Mouse (Mus musculus) forebrain, embryonic 14.5 days (tissue): ENCODE results near the gene Zfp280c. TPM values are rescaled to one million over a fixed set of nuclear protein-coding genes. Genes with fewer than 3 reads are reported as not detected.

Experiments used
- ATAC-seq: fragments of 200-750 bp; cut with Nextera tagmentation; 2 replicates; pipeline ENCODE4 v1.8.0; 2017; ENCODE audit warnings: mild to moderate bottlenecking, moderate library complexity
- DNase-seq: peaks from one replicate; pipeline ENCODE4 v3.0.0-alpha.2; 2015; ENCODE audit warnings: low spot score
- H3K27ac ChIP-seq: fragments of 300-500 bp; sonication (generic); 2 replicates; pipeline ENCODE4 v1.5.1; 2014; ENCODE audit warnings: low read depth, mild to moderate bottlenecking, control low read depth, low read length, moderate library complexity
- H3K27me3 ChIP-seq: fragments of 300-500 bp; sonication (generic); replicated peaks from 2 replicates; pipeline ENCODE4 v1.6.1; 2014; ENCODE audit warnings: low read length, control low read depth, mixed read lengths; ENCODE audit not compliant: control insufficient read depth, insufficient read depth
- H3K36me3 ChIP-seq: fragments of 300-500 bp; sonication (generic); 2 replicates; pipeline ENCODE4 v1.6.1; 2014; ENCODE audit warnings: low read length, control low read depth; ENCODE audit not compliant: control insufficient read depth, insufficient read depth
- H3K4me1 ChIP-seq: fragments of 300-500 bp; sonication (generic); 2 replicates; pipeline ENCODE4 v1.6.1; 2014; ENCODE audit warnings: antibody characterized with exemption, low read length, control low read depth; ENCODE audit not compliant: control insufficient read depth, insufficient read depth
- H3K4me2 ChIP-seq: fragments of 300-500 bp; sonication (generic); 2 replicates; pipeline ENCODE4 v1.6.1; 2014; ENCODE audit warnings: mild to moderate bottlenecking, control low read depth, low read length
- H3K4me3 ChIP-seq: fragments of 300-500 bp; sonication (generic); 2 replicates; pipeline ENCODE4 v1.5.1; 2014; ENCODE audit warnings: low read depth, low read length, control low read depth
- H3K9ac ChIP-seq: fragments of 300-500 bp; sonication (generic); 2 replicates; pipeline ENCODE4 v1.6.1; 2014; ENCODE audit warnings: mild to moderate bottlenecking, low read length, control low read depth, moderate library complexity
- H3K9me3 ChIP-seq: fragments of 300-500 bp; sonication (generic); replicated peaks from 2 replicates; pipeline ENCODE4 v1.6.1; 2016; ENCODE audit warnings: low read length, control low read depth, mixed read lengths; ENCODE audit not compliant: control insufficient read depth
- WGBS: fragments of 180-500 bp; shearing (Covaris S2); extraction: QIAGEN DNeasy Blood & Tissue Kit; methylation state at CpG from one replicate; pipeline ENCODE4 v1.1.7; 2014; 5-methylcytosine and 5-hydroxymethylcytosine counted together
- polyA plus RNA-seq: library from polyadenylated mRNA; unstranded; fragments of >200 nt; fragmentation: Nextera tagmentation; extraction: Ambion mirVana; gene quantifications from 2 replicates; pipeline ENCODE4 v1.2.1, GENCODE M21; 2014

The Zfp280c gene
- polyA plus RNA-seq, 1 experiment from 2014 or later, result 12.4 TPM

- ATAC-seq, result no peak
- H3K9me3 ChIP-seq, result no peaks in the 10 kb centered on the region
- H3K9ac ChIP-seq, result no peak overlapping the region
Observed at GRCm38 (mm10) chrX:48583332-48583731, 11.0 kb downstream of the Zfp280c start.

GRCm38 (mm10) chrX:48532175-48532574 lies 62.1 kb downstream of the Zfp280c start:
- Histone ChIP-seq H3K4me1 (no peaks in the 10 kb centered on the region), H3K4me2 (no peak overlapping the region), H3K36me3 (peaks cover 9% of the 10 kb centered on the region; the same call in 1 of the 2 replicates), H3K4me3 (no peak overlapping the region), H3K9ac (no peak overlapping the region), H3K9me3 (no peaks in the 10 kb centered on the region), H3K27ac (no peak overlapping the region), H3K27me3 (no peaks in the 10 kb centered on the region)
- WGBS, result 40% methylated on average over 3 of the region's 3 CpGs
- DNase-seq (peak; percentile 75), ATAC-seq (peak; percentile 57; the same call in 1 of the 2 replicates)

More at GRCm38 (mm10) chrX:48583332-48583731, 11.0 kb downstream of the Zfp280c start:
- DNase-seq, result no peak
- Histone ChIP-seq H3K4me1 (no peaks in the 10 kb centered on the region), H3K27ac (no peak overlapping the region), H3K4me3 (no peak overlapping the region), H3K36me3 (peaks cover 18% of the 10 kb centered on the region; the same call in 1 of the 2 replicates), H3K27me3 (no peaks in the 10 kb centered on the region), H3K4me2 (no peak overlapping the region)

- no peak for ATAC-seq
- Histone ChIP-seq H3K9ac (no peak overlapping the region), H3K9me3 (no peaks in the 10 kb centered on the region), H3K4me2 (no peak overlapping the region), H3K27ac (no peak overlapping the region), H3K27me3 (no peaks in the 10 kb centered on the region), H3K4me3 (no peak overlapping the region), H3K4me1 (peaks cover 2% of the 10 kb centered on the region; the same call in 1 of the 2 replicates), H3K36me3 (peaks cover 9% of the 10 kb centered on the region; the same call in 1 of the 2 replicates)
- 72% methylated on average over 2 of the region's 3 CpGs for WGBS
- DNase-seq, result no peak
Observed at GRCm38 (mm10) chrX:48526435-48526834, 67.9 kb downstream of the Zfp280c start.

GRCm38 (mm10) chrX:48525866-48526265 lies 68.4 kb downstream of the Zfp280c start:
- Histone ChIP-seq H3K36me3 (peaks cover 9% of the 10 kb centered on the region; the same call in 1 of the 2 replicates), H3K9me3 (no peaks in the 10 kb centered on the region), H3K4me2 (no peak overlapping the region), H3K9ac (no peak overlapping the region), H3K27me3 (no peaks in the 10 kb centered on the region), H3K4me1 (peaks cover 2% of the 10 kb centered on the region; the same call in 1 of the 2 replicates), H3K4me3 (no peak overlapping the region), H3K27ac (no peak overlapping the region)
- 66% methylated on average over 8 of the region's 8 CpGs for WGBS
- ATAC-seq (no peak), DNase-seq (no peak)

- no peaks in the 10 kb centered on the region for H3K9me3 ChIP-seq
- ATAC-seq (no peak), DNase-seq (no peak)
- H3K27ac ChIP-seq, result no peak overlapping the region
- no peak overlapping the region for H3K4me2 ChIP-seq
- H3K4me3 ChIP-seq, result no peak overlapping the region
- peaks cover 2% of the 10 kb centered on the region; the same call in 1 of the 2 replicates for H3K4me1 ChIP-seq
- WGBS, result 67% methylated on average over 1 of the region's 1 CpGs
- peaks cover 8% of the 10 kb centered on the region; the same call in 1 of the 2 replicates for H3K36me3 ChIP-seq
- no peaks in the 10 kb centered on the region for H3K27me3 ChIP-seq
- H3K9ac ChIP-seq, result no peak overlapping the region
Observed at GRCm38 (mm10) chrX:48525332-48525731, 69.0 kb downstream of the Zfp280c start.

- DNase-seq, result no peak
- no peak overlapping the region for H3K27ac ChIP-seq
- H3K4me1 ChIP-seq, result peaks cover 2% of the 10 kb centered on the region; the same call in 1 of the 2 replicates
- H3K27me3 ChIP-seq, result no peaks in the 10 kb centered on the region
- no peak overlapping the region for H3K4me3 ChIP-seq
- H3K9ac ChIP-seq, result no peak overlapping the region
- H3K4me2 ChIP-seq, result peak overlapping the region; percentile 20; the same call in 1 of the 2 replicates
- no peaks in the 10 kb centered on the region for H3K9me3 ChIP-seq
- WGBS, result 67% methylated on average over 3 of the region's 3 CpGs
- H3K36me3 ChIP-seq, result no peaks in the 10 kb centered on the region
- ATAC-seq, result no peak
Observed at GRCm38 (mm10) chrX:48523512-48523911, 70.8 kb downstream of the Zfp280c start.

- peak overlapping the region; percentile 67 for H3K4me2 ChIP-seq
- ATAC-seq (no peak), DNase-seq (no peak)
- peaks cover 2% of the 10 kb centered on the region; the same call in 1 of the 2 replicates for H3K4me1 ChIP-seq
- no peak overlapping the region for H3K9ac ChIP-seq
- H3K27ac ChIP-seq, result no peak overlapping the region
- no peaks in the 10 kb centered on the region for H3K9me3 ChIP-seq
- peak overlapping the region; percentile 45; the same call in 1 of the 2 replicates for H3K4me3 ChIP-seq
- WGBS, result 87% methylated on average over 3 of the region's 3 CpGs
- no peaks in the 10 kb centered on the region for H3K27me3 ChIP-seq
- H3K36me3 ChIP-seq, result no peaks in the 10 kb centered on the region
Observed at GRCm38 (mm10) chrX:48521651-48522050, 72.7 kb downstream of the Zfp280c start.

- DNase-seq (no peak), ATAC-seq (no peak)
- peak overlapping the region; percentile 95 for H3K27ac ChIP-seq
- H3K9ac ChIP-seq, result peak overlapping the region; percentile 78
- peak overlapping the region; percentile 45 for H3K4me3 ChIP-seq
- H3K9me3 ChIP-seq, result no peaks in the 10 kb centered on the region
- H3K27me3 ChIP-seq, result no peaks in the 10 kb centered on the region
- H3K36me3 ChIP-seq, result no peaks in the 10 kb centered on the region
- WGBS, result 29% methylated on average over 19 of the region's 20 CpGs
- peaks cover 2% of the 10 kb centered on the region; the same call in 1 of the 2 replicates for H3K4me1 ChIP-seq
- peak overlapping the region; percentile 67 for H3K4me2 ChIP-seq
Observed at GRCm38 (mm10) chrX:48519549-48520085, 74.7 kb downstream of the Zfp280c start.

GRCm38 (mm10) chrX:48518808-48519548 lies 75.3 kb downstream of the Zfp280c start, which contains the start of gene Rab33a:
Rab33a (plus strand) TSS chrX:48519285.
- 38% methylated on average over 33 of the region's 33 CpGs for WGBS
- DNase-seq (peak; percentile 75), ATAC-seq (peak; percentile 67)
- H3K36me3 ChIP-seq, result no peaks in the 10 kb centered on the region
- H3K9ac ChIP-seq, result peak within 1 kb of the TSS; percentile 78
- H3K4me1 ChIP-seq, result peaks cover 2% of the 10 kb centered on the region; the same call in 1 of the 2 replicates
- peak within 1 kb of the TSS; percentile 67 for H3K4me2 ChIP-seq
- H3K4me3 ChIP-seq, result peak within 1 kb of the TSS; percentile 45
- H3K27me3 ChIP-seq, result no peaks in the 10 kb centered on the region
- H3K9me3 ChIP-seq, result no peaks in the 10 kb centered on the region
- H3K27ac ChIP-seq, result peak within 1 kb of the TSS; percentile 95
